Mouse (Mus musculus) gastrocnemius, postnatal 25 days (tissue): Measurements from ENCODE around the gene Akt3. TPM values are rescaled to one million over a fixed set of nuclear protein-coding genes. Genes with fewer than 3 reads are reported as not detected.

Experiments
- DNase-seq: peaks from one replicate; pipeline ENCODE4 v3.0.0; 2022
- total RNA-seq, 2 experiments: library from RNA; stranded (reverse); gene quantifications; 1 replicate in 1 of 2; 2 replicates in 1 of 2; pipeline ENCODE4 v1.2.3; 2021

Gene Akt3
- total RNA-seq, 2 experiments from 2014 or later, result 10.4 to 14.0 TPM

DNA sequence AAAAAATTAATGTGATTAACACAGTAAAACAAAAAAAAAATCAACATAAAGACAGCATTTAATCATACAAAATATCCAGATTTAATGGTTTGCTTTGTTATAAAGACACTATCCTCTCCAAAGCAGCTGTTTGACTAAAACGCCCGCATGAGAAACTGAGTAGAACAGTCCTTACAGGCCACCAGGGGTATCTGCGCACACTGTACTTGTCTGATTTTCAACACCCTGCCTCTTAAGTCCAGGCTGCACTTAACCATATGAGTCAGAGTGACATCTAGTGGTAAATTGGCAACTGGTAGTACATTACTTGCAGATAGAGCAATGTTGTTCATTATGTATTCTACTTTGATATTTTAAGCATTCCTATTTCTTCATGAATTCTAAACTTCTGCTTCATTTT lies 69.3 kb downstream of the Akt3 start:
- DNase-seq, result no peak

DNA sequence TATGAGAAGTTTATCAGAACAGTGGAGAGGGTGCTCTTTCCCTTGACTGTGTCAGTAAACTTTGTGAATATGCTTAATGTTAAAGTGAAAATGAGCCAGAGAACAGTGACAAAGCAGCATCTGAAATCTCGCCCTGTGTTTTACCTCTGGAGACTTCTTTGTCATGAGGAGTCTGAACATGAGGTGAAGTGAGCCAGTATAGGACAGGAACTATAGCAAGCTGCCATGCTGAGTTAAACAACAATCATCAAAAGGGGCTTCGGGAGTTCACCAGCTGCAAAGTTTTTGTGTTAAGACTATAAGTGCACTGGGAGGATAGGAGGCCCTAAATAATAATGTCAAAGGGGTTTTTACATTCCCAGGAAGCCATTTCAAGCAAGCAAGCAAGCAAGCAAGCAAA lies 71.3 kb downstream of the Akt3 start:
- DNase-seq, result no peak

DNA sequence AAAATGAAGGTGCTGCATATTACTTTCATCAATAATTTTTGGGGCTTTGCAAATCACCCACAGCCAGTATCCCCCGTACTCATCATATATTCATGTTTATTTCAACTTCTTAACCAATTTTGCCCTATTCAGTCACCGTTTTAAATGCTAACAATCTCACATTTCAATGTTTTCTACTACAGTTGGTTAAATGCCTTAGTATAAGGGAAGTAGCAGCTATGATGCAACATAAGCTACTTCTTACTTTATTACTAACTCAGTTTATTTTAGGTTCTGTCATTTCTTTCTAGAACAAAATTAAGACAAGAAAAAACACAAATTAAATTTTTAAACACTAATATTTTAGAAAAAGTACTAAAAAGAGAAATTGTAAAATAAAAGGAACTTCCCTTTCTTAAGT lies 78.4 kb downstream of the Akt3 start:
- DNase-seq, result no peak

DNA sequence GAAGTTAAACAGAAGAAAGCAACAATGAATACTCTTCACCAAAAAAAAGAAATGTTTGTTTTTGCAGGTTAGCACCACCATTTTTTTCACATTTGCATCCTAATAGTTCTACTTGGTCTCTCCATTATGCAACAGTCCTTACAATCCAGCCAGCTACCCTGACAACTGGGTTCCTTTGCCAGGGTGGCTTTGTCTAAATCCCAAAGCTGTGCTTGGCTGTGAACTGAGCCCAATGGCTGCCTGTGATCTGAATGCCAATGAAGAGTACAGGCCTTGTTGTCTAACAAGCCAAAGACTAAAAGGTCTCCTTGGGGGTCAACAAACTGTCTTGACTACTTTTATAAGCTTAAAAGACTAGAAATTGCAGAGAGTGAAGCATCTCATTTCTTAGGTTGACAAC lies 82.6 kb downstream of the Akt3 start:
- DNase-seq, result no peak

DNA sequence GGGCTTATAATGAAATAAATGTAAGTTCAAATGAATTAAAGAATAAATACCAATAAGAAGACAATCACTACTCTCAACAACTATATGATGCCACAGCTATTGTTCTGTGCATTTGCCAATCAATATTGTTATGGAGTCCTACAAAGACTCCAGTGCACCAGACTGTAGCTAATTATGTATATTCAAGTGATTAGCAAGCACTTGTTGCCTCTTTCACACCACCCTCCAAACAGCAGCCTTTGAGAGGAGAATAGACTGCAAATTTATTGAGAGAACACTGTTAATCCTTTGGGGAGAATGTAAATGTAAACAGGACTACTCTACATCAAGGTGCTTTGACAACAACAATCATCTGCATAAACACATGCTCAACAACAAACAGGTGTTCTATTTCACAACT lies 86.7 kb downstream of the Akt3 start:
- no peak for DNase-seq

DNA sequence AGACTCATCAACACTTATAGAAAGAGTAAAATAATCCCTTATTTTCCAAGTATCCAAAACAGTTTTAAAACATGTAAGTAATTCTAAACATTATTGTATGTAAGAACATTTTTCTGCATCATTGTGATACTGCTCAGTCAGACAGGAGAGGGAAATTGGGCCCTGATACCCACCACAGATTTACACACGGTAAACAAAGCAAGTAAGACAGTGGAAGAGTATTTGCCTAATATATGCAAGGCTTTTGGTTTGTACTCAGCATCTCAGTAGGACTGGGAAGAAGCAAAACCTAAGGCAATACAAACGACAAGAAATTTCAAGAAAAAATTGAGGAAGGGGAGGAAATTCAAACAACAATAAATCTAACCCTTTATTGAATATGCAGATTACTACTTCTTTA lies 92.2 kb downstream of the Akt3 start:
- DNase-seq, result no peak

DNA sequence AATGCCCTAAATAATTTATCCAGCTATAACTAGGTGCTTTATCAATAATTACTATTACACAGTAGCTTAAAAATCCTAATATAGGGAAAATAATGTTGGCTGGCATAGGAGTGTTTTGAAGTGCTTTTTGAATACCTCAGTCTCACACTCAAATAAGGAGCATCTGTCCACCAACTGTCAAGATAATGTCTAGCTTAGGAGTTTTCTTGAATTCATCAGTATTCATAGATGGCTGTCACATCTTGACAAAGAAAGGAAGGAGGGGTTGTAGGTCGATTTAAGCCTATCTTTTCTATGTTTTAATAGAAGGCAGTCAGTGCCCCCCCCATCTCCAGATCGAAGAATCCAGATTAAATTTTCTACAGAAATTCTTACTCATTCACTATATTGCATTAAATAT lies 92.7 kb downstream of the Akt3 start:
- no peak for DNase-seq

DNA sequence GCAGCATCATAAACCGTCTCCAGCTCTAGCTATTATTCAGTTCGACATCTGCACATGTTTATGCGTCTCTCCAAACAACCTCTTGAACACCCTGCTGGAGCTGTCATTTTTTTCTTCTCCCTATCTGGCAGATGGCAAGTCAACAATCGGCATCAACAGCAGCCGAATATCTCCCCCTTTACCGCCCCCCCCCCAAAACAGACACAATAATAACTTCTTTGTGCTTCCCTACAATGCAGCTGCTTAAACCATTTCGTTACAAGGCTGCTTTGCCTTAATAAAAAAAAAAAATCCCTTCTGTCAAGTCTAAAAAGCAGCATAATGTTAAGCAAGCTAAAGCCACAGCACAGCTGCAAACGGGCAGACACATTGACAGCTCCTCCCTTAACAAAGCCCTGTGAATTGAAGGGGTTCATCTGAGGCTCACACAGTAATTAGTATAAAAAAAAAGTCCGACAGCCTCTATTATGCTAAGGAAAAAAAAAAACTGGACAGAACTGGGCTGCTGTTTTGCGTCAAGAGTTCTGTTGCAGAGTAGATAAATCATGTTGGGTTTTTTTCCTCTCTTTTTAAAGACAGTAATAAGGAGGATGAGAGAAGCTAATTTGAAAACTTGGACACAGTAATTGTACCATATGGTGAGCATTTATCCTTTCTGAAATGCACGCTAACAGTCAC lies 107.5 kb downstream of the Akt3 start:
- no peak for DNase-seq

DNA sequence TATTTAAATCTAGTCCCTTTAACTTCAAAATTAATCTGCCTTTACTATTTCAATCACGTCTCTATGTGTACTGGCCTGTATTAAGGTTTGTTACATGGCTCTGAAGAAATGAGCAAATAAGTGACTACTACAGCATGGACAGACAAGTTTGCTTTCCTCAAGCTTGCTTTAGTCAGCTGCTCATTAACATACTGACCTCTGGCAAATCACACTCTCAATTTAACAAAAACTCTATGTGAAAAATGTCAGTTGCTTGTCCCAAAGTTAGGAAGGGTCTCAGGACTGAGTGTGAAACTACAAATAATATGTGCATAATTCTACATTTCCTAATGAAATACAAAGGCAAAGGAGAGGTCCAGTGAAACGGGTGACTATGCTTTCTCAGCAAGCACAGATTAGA lies 109.3 kb downstream of the Akt3 start:
- no peak for DNase-seq

DNA sequence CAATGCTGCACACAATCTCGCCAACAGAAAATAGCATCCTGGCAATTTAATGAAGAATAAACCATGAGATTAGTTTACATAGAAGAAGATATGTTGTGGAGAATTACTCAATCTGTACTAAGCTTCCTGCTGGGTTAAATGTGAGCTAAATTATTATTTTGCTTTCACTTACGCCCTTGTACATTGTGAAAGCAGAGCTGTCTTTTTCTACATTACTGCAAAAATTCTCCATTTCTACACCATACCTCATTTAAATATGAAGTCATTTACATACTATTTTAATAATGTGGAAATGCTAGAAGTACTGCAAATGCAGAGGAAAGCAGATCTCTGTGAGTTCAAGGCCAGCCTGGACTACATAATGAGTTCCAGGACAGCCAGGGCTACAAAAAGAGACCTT lies 116.5 kb downstream of the Akt3 start:
- DNase-seq, result no peak

DNA sequence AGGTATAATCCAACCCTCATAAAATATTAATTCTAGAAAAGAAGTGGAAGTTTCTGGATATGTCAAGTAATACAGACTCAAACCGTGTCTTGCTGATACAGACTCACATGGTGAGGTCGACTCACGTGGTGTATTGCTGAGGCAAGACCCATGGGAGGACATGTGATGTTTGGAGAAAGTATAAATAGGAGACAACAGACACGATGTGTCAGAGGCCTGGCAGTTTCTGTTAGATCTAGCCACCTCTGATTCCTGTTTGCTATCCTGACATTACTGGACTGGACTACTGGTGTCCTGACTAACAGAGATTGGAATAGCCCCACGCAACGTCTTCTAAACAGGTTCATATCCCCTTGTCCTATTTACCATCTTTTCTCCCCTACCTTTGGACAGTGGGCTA lies 118.4 kb downstream of the Akt3 start:
- DNase-seq, result no peak

DNA sequence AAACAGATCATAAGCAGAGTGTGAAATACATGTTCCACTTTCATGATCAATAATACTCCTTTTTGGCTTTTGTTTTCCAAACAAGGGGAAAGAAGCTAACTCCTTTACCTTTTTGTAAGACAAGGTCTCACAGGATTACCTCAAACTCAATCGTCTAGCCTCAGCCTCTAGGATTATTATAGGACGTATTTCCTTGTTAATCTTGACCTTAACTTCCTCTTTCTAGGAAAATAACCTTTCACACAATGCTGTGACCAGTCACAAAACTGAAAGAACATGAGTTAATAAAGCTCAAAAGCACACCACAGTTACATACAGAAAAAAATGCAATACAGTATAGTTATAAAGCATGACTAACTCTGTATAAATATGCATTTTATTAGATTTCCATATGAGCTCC lies 126.5 kb downstream of the Akt3 start:
- DNase-seq, result no peak

DNA sequence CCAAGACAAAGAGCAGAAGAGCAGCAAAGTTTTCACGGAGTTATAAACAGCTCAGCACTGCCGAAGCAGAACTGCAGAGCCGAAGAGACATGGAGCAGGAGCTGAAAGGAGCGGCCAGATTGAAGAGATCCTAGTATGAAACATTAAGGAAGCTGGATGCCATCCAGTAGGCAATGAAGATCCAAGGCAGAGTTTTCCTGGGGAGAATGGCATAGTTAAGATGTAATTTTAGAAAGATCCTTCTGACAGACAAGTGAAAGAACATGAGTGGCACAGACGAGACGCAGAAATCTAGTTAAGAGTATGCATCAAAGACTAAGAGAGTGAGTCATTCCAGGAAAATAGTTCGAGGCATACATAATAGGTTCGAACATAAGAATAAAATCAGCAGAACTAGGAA lies 131.3 kb downstream of the Akt3 start:
- DNase-seq, result no peak

DNA sequence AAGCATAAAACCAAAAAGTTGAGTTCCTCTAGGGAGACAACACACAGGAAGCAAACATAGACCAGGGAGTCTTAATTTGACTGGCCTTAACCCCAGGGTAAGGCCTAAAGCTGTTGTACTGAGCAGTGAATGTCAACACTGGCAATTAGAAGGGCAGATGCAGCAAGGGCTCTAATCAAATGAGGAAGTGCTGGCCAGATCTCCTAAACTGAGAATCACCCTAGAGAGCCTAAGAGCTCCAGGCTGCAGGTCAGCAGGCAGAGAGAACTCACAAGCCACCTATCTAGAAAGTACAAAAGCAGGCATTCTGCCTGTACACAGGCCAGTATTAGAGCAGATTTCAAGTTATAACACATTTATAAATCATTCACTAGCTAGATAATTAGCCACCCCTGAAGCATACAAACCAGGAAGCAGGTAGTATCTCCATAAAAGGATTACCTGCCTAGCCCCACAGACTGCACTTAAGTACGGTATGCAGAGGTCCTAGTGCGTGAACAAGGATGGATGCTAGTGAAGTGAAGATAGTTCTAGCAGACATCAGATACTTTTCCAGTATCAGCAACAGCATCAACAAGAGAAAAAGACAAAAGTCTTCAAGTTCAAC lies 147.2 kb downstream of the Akt3 start:
- no peak for DNase-seq

DNA sequence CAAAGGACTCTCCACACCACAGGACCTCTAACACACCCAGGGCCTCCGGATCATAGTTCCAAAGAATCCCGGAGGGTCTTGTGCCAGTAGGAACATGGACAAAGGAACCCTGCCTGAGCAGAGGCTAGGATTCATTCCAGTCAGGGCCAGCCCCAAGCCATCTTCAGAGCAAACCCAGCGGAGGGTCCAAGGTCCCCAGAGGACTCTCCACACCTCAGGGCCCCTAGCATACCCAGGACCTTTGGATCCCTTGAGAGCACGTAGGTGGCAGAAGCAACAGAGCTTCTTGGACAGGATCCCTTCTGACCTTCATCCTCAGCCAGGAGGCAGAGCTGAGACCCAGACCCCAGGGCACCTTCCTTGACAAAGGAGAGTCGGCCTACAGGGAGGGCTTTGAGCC lies 167.5 kb downstream of the Akt3 start:
- DNase-seq, result no peak

DNA sequence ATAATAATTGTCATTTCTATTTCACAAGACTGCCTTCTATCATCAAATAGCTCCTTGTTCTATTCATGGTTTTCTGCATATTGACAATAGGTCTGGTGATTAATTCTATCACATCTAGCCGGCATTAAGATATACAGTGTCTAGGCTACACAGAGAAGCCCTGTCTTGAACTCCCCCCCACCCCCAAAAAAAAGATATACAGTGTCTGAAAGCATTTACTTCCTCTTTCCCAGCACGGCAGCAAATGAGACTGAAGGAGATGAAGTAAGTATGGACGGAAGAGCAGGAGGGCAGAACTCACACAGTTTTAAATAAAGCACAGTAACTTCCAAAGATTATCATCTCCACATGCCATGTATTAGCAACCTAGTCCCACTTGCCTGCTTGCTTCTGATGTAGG lies 168.5 kb downstream of the Akt3 start:
- DNase-seq, result no peak

DNA sequence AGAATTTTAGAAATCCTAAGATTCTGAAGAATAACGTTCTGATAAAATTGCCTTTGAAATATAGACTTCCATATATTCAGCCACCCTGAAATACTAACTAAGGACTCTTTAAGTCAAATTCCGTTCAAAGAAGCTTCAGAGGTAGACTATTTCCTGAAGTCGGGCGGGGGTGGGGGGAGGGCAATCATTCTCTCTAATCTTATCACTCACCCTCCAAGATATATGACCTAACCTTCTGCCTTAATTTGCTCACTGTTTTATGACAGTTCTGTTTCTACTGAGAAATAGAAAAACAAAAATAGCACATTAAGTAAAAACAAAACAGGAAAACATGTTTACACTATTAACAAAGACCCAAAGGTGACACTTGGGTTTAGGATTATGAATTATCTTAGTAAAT lies 169.0 kb downstream of the Akt3 start:
- no peak for DNase-seq

DNA sequence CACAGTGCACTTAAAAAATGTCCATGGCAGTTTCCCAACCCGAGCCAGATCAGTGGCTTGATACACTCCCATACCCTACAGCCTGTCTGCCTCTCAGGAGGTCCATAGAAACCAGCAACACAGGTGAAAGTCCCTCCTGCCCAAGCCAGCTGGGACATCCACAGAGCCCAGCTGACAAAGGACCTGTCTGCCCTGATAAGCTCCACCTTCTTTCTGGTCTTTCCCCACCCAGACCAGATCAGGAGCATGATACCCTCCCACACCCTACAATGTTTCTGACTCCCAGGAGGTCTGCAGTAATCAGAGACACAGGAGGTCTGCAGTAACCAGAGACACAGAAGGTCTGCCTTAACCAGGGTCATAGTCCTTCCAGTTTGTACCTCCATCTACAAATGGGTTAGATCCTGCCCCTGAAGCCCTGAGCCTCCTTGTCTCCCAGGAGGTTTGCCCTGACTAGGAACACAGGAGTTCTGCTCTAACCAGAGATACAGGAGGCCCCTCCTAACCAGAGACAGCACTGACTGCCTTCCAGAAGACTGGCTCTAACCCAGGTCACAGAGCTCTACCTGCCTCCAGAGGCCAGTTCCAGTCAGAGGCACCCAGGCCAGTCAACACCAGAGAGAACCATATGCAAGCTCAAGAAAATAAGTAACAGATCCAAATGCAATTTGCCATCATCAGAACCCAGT lies 175.9 kb downstream of the Akt3 start:
- DNase-seq, result no peak

DNA sequence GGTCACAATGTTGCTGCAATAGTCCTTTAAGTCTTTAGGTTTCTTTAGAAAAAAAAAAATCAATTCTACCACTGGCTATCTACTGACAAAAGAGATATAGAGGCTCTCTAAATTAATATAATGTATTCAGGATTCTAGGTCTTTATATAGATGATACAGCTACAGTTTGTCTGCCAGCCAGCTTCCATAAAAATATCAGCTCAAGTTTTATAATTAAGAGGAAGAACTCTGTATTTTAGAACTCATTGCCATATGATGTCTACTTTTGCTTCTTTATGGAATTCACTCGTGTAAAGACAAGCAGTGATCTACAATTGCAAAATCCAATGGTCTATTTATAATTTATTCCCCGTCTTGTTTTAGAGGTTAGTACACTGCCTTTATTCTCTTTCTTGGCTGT lies 188.8 kb downstream of the Akt3 start:
- DNase-seq, result no peak

DNA sequence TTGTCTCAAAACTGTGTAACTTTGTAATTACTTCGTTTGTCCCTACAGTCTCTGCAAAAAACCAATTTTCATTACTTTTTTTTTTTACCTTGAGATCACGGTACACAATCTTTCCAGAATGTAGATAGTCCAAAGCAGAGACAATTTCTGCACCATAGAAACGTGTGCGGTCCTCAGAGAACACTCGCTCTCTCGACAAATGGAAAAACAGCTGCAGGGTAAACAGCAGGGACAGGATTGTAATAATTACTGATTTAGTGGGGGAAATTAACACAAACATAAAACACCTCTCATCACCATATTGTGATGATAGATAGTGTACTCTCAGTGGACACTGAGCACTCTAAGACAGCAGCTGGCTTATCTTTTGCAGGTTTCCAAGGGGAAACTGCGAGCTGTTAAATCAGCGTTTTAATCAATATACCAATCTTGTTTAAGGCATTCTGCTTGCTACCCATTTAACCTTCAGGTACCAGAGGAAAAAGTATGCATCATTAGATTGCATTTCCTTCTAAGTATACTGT lies 190.8 kb downstream of the Akt3 start:
- no peak for DNase-seq

DNA sequence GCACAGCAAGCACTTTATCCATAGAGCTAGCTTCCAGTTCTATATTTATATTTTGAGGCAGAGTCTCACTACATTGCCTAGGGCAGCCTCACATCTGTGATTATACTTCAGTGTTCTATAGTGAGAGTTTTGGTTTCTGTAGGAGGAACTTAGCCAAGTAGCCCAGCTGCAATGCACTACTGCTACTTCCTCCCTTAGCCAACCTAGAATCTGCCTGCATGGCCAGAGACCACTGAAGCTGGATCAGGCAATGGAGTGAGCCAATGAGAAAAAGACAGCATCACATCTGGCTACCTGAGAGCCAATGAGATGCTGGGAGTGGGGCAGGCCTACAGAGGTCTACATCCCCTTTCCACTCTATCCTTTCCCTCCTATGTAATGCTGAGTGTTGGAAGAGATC lies 192.3 kb downstream of the Akt3 start:
- no peak for DNase-seq

DNA sequence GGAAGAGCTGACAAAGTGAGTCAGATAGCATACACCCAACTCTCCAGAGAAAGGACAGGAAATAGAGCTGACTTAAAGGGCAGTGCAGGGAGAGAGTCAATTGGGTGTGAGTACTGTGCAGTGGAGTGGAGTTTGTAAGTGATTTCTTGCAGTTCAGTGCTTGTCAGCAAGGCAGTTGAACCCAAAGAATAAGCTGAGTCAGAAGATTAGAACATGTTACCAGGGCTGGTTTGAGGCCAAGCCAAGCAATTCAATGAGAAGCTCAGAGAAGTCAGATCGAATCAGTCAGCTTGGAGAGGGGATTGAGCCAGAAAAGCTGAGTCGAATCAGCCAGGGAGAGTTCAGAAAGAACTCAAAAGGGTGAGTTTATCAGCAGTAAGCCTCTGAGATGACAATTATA lies 196.2 kb downstream of the Akt3 start:
- DNase-seq, result no peak

DNA sequence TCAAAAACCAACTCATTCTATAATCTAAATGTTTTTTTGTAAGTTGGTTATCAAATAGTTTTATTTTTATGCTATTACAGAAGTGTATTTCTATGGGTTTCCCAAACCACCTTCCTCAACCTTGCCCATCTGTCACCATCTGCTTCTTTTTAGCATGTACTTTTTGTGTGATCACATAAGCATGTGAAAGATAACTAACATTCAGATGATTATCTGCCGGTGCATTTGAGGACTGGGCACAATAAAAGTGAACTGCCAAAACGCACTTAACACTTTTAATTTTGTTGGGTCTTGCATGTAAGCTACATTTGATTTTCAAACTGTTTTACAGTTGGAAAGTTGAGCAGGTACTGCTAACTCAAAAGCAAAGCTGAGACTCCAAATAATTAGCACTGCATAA lies 203.1 kb downstream of the Akt3 start:
- DNase-seq, result no peak
